Mouse (Mus musculus) CH12.LX (cell line): ENCODE measurements around the gene Tmem45a.

ENCODE experiments used
- CHD2 ChIP-seq: IDR thresholded peaks from 2 replicates; pipeline ENCODE4 v1.6.1; 2011; ENCODE audit warnings: low read length, improper control_type of control experiment
- CTCF ChIP-seq, 2 experiments: IDR thresholded peaks in 1 of 2; conservative IDR thresholded peaks in 1 of 2; 2 replicates each; pipeline ENCODE4 v1.5.1; 2011 to 2012; ENCODE audit warnings: low read depth in 2 of 2, low read length in 2 of 2, improper control_type of control experiment in 1 of 2, inconsistent platforms in 1 of 2, mild to moderate bottlenecking in 1 of 2, moderate library complexity in 1 of 2
- E2F4 ChIP-seq: IDR thresholded peaks from 2 replicates; pipeline ENCODE4 v1.6.1; 2011; ENCODE audit warnings: low read depth, low read length, improper control_type of control experiment; ENCODE audit not compliant: insufficient replicate concordance
- EP300 ChIP-seq: IDR thresholded peaks from 2 replicates; pipeline ENCODE4 v1.6.1; 2011; ENCODE audit warnings: low read length, improper control_type of control experiment
- POLR2AphosphoS2 ChIP-seq: IDR thresholded peaks from 2 replicates; pipeline ENCODE4 v1.6.1; 2011; ENCODE audit warnings: low read depth, low read length, improper control_type of control experiment
- SIN3A ChIP-seq: IDR thresholded peaks from 2 replicates; pipeline ENCODE4 v1.6.1; 2012; ENCODE audit warnings: low read length, improper control_type of control experiment, inconsistent platforms

GRCm38 (mm10) chr16:56833312-56833711, 52.7 kb downstream of the Tmem45a start:
- no peak for TF ChIP-seq POLR2AphosphoS2
- TF ChIP-seq CTCF (conservative IDR thresholded peaks at IDR 0.05 in 1 of 2, IDR thresholded peaks at IDR 0.05 in 1 of 2; ENCODE audit: low read depth in 2 of 2, low read length in 2 of 2) = no peak
- no peak for TF ChIP-seq EP300
- TF ChIP-seq CHD2 = no peak
- TF ChIP-seq E2F4 = no peak
- no peak for TF ChIP-seq SIN3A
